Mouse (Mus musculus): ENCODE data around the gene Rad51d. TPM values are rescaled to one million over a fixed set of nuclear protein-coding genes. Genes with fewer than 3 reads are reported as not detected.

Gene Rad51d
- polyA plus RNA-seq, 1 experiment from 2014 or later, result 13.9 TPM

DNA sequence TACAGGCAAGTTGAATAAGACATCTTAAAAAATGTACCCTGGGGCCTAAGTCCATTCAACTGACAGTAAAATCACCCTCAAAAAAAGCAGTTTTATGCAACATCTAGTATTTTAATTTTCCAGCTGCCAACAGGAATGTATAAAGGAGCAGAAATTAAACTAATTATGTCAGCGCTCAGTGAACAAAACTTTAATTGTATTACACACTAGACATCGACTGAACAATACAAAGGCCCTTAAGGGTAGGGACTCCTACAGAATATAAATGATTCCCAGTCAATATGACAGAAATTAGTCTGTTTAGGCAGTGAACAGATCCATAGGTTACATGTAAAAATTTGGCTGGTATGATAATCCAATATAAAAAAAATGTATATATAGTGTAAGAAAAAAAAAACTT lies 27.4 kb downstream of the Rad51d start:
- no peaks in the 10 kb centered on the region for H3K4me1 ChIP-seq (ENCODE audit: control insufficient read depth, insufficient read depth, low read length)
- H3K9ac ChIP-seq (ENCODE audit: low read depth, low read length), result no peak overlapping the region
- H3K27ac ChIP-seq (ENCODE audit: low read length), result no peak overlapping the region
- ATAC-seq, result no peak
- no peaks in the 10 kb centered on the region for H3K27me3 ChIP-seq (replicated peaks; ENCODE audit: control insufficient read depth, insufficient read depth, low read length)
- no peaks in the 10 kb centered on the region for H3K36me3 ChIP-seq (ENCODE audit: control insufficient read depth, insufficient read depth, low read length)
- no peaks in the 10 kb centered on the region for H3K9me3 ChIP-seq (ENCODE audit: control insufficient read depth, low read length)
- H3K4me3 ChIP-seq (ENCODE audit: low read length), result no peak overlapping the region
- 65% methylated on average over 2 of the region's 2 CpGs for WGBS
- H3K4me2 ChIP-seq (ENCODE audit: low read depth, low read length), result no peak overlapping the region

DNA sequence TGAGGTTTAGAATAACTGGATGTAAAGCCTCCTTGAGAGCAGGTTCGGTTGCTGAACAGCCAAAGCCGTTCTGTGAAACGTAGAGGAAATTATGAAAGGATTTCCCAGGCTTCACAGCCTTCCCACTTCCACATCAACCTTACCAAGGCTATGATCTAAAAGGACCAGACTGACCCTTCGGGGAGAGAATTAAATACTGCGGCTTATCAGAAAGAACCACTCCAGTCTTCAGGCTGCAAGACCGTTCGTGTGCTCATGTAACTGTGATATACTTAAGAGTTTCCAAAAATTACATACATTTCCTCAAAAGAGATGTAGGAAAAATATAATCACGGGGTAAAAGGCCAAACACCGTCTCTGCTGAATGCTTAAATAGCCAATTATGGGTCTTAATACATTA lies 27.8 kb downstream of the Rad51d start:
- WGBS, result 80% methylated on average over 9 of the region's 9 CpGs
- H3K9me3 ChIP-seq (ENCODE audit: control insufficient read depth, low read length), result no peaks in the 10 kb centered on the region
- ATAC-seq, result no peak
- H3K27me3 ChIP-seq (replicated peaks; ENCODE audit: control insufficient read depth, insufficient read depth, low read length), result no peaks in the 10 kb centered on the region
- H3K27ac ChIP-seq (ENCODE audit: low read length), result no peak overlapping the region
- no peak overlapping the region for H3K4me3 ChIP-seq (ENCODE audit: low read length)
- no peaks in the 10 kb centered on the region for H3K36me3 ChIP-seq (ENCODE audit: control insufficient read depth, insufficient read depth, low read length)
- H3K9ac ChIP-seq (ENCODE audit: low read depth, low read length), result no peak overlapping the region
- H3K4me1 ChIP-seq (ENCODE audit: control insufficient read depth, insufficient read depth, low read length), result no peaks in the 10 kb centered on the region
- H3K4me2 ChIP-seq (ENCODE audit: low read depth, low read length), result no peak overlapping the region

DNA sequence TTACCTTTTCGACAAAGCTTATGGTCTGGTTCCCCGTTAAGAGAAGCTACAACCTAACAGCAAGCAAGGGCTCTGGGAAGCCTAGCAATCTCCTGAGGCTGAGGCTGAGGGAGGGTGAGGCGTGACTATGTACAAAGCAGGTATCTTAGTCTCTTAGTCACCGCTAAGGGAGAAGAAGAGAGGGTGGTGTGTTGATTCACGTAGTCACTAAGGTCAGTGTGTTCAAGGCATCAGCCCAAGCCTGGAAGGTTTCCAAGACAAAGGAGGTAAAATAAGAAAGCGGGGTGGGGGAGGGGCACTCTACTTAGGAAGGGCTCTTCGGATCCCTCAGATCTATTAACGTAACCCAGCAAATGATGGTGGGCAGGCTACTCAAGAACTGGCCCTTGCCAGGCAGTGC lies 28.9 kb downstream of the Rad51d start:
- Histone ChIP-seq H3K4me2 (ENCODE audit: low read depth, low read length) (no peak overlapping the region), H3K4me3 (ENCODE audit: low read length) (no peak overlapping the region), H3K9me3 (ENCODE audit: control insufficient read depth, low read length) (no peaks in the 10 kb centered on the region), H3K27me3 (replicated peaks; ENCODE audit: control insufficient read depth, insufficient read depth, low read length) (no peaks in the 10 kb centered on the region), H3K36me3 (ENCODE audit: control insufficient read depth, insufficient read depth, low read length) (no peaks in the 10 kb centered on the region), H3K27ac (ENCODE audit: low read length) (no peak overlapping the region), H3K4me1 (ENCODE audit: control insufficient read depth, insufficient read depth, low read length) (no peaks in the 10 kb centered on the region), H3K9ac (ENCODE audit: low read depth, low read length) (no peak overlapping the region)
- 66% methylated on average over 8 of the region's 8 CpGs for WGBS
- 0 out of 2 replicates have a peak, but pooled peaks have one; percentile 35 for ATAC-seq

DNA sequence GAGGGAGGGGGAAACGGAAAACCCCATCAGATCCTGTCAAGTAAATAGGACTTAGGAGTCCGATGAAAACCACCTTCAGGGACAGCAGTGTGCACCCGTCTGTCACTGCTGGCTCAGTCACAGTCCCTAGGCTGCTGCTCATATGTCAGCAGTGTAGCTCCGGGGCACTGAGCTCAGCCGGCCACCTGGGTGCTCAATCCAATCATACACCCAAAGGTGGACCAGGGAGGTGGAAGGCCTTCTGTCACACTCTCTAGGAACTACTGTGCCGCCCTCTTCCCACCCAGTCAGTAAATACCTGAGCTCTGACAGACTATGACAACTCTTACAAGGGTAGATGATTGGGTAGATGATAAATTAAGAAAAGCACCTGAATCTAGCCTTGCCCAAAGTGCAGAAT lies 29.7 kb downstream of the Rad51d start:
- Histone ChIP-seq H3K9me3 (ENCODE audit: control insufficient read depth, low read length) (no peaks in the 10 kb centered on the region), H3K36me3 (ENCODE audit: control insufficient read depth, insufficient read depth, low read length) (no peaks in the 10 kb centered on the region), H3K4me3 (ENCODE audit: low read length) (no peak overlapping the region), H3K9ac (ENCODE audit: low read depth, low read length) (no peak overlapping the region), H3K27ac (ENCODE audit: low read length) (no peak overlapping the region), H3K4me2 (ENCODE audit: low read depth, low read length) (no peak overlapping the region), H3K4me1 (ENCODE audit: control insufficient read depth, insufficient read depth, low read length) (no peaks in the 10 kb centered on the region), H3K27me3 (replicated peaks; ENCODE audit: control insufficient read depth, insufficient read depth, low read length) (no peaks in the 10 kb centered on the region)
- no peak for ATAC-seq
- 92% methylated on average over 6 of the region's 6 CpGs for WGBS

DNA sequence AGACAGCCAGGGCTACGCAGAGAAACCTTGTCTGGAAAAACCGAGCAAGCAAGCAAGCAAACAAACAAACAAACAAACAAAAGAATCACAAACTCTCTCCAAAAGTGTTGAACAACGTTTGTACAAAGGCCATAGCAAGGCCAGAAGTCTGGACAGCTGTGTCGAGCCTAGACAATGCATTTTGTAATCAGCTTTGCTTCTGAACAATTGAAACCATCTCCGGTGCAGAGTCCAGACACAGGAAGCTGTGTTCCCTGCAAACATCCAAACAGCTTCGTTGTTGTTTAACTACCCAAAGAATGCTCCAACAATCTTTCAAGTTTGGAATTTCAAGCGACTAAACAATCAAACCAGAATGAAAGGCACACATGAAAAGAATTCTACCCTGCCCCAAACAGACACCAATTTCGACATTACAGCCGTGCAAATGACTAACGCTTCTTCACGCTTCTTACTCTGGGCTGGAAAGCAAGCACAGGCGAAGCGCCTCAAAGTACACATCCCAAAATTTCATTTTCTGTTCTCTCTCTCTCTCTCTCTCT lies 33.0 kb downstream of the Rad51d start:
- Histone ChIP-seq H3K27me3 (replicated peaks; ENCODE audit: control insufficient read depth, insufficient read depth, low read length) (no peaks in the 10 kb centered on the region), H3K27ac (ENCODE audit: low read length) (no peak overlapping the region), H3K9ac (ENCODE audit: low read depth, low read length) (no peak overlapping the region), H3K36me3 (ENCODE audit: control insufficient read depth, insufficient read depth, low read length) (no peaks in the 10 kb centered on the region), H3K4me2 (ENCODE audit: low read depth, low read length) (no peak overlapping the region), H3K4me3 (ENCODE audit: low read length) (no peak overlapping the region), H3K9me3 (ENCODE audit: control insufficient read depth, low read length) (no peaks in the 10 kb centered on the region), H3K4me1 (ENCODE audit: control insufficient read depth, insufficient read depth, low read length) (0 out of 2 replicates have a peak, but pooled peaks cover 5% of the 10 kb centered on the region)
- no peak for ATAC-seq
- 74% methylated on average over 13 of the region's 13 CpGs for WGBS

DNA sequence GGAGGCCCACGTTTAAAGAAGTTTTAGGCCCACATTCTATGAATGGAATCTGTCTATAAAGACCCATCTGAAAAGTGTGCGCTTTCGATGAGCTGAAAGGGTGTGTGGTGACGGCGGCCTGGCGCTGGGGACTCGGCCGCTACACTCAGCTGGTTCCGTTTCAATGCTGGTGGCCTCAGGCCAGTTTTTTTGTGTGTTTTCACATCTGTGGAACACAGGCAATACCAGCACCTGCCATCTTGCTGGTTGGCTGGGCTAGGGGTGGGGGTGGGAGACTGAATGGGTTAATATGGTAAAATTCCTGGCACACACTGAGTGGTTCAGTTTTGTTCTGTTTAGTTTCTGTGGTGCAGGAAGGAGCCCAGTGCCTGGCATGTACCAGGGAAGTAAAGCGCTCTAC lies 34.4 kb downstream of the Rad51d start:
- Histone ChIP-seq H3K27me3 (replicated peaks; ENCODE audit: control insufficient read depth, insufficient read depth, low read length) (no peaks in the 10 kb centered on the region), H3K4me2 (ENCODE audit: low read depth, low read length) (no peak overlapping the region), H3K9ac (ENCODE audit: low read depth, low read length) (no peak overlapping the region), H3K4me1 (ENCODE audit: control insufficient read depth, insufficient read depth, low read length) (0 out of 2 replicates have a peak, but pooled peaks cover 5% of the 10 kb centered on the region), H3K4me3 (ENCODE audit: low read length) (no peak overlapping the region), H3K27ac (ENCODE audit: low read length) (no peak overlapping the region), H3K9me3 (ENCODE audit: control insufficient read depth, low read length) (no peaks in the 10 kb centered on the region), H3K36me3 (ENCODE audit: control insufficient read depth, insufficient read depth, low read length) (no peaks in the 10 kb centered on the region)
- WGBS, result 82% methylated on average over 10 of the region's 10 CpGs
- ATAC-seq, result no peak

DNA sequence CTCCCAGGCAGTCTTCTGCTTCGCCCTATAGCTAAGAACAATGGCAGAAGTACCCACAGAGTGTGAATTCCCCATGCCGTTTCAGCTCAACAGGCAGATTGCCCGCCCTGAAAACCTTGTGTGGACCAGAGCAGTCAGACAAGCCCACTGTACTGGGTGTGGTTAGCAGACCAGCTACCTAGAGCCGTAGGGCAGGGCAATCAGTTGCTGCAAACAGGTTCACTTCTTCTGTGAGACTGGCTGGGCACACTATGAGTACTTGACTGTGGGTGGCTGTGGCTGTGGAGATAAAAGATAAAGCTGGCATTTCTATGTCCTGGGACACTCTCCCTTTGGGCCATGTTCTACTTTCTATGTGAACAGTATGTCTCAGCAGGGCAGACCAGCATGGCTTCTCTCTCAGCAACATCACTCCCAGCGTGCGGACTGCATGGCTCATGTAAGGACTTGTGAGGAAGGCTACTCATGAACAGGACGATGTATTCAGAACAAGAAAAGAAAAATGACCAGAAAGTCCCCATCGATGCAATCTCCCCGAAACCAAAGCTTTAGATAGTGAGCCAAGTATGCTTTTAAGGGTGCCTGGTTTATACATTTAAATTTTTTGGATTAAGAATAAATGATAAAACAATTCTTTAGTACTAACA lies 35.0 kb downstream of the Rad51d start:
- H3K9me3 ChIP-seq (ENCODE audit: control insufficient read depth, low read length), result no peaks in the 10 kb centered on the region
- no peak overlapping the region for H3K9ac ChIP-seq (ENCODE audit: low read depth, low read length)
- no peak overlapping the region for H3K4me2 ChIP-seq (ENCODE audit: low read depth, low read length)
- ATAC-seq, result peak; percentile 60; the same call in 1 of the 2 replicates
- no peaks in the 10 kb centered on the region for H3K36me3 ChIP-seq (ENCODE audit: control insufficient read depth, insufficient read depth, low read length)
- H3K4me1 ChIP-seq (ENCODE audit: control insufficient read depth, insufficient read depth, low read length), result 0 out of 2 replicates have a peak, but pooled peaks cover 5% of the 10 kb centered on the region
- H3K27ac ChIP-seq (ENCODE audit: low read length), result no peak overlapping the region
- no peaks in the 10 kb centered on the region for H3K27me3 ChIP-seq (replicated peaks; ENCODE audit: control insufficient read depth, insufficient read depth, low read length)
- no peak overlapping the region for H3K4me3 ChIP-seq (ENCODE audit: low read length)
- WGBS, result 82% methylated on average over 9 of the region's 9 CpGs

DNA sequence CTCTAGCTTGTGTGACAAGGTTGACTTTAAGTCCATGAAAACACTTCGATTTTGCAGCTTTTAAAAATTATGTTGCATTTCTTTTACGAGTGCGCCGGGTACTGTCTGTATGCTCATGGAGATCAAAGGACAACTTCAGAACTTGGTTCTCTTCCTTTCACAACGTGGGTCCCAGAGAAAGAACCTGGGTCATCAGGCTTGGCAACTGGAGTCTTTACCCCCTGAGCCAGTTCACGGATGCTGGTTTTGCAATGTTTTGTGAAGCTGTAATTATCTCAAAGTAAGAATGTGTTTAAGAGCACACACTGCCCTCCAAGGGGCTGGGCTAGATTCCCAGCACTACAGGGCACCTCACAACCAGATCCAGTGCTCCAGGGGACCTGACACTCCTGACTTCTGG lies 36.3 kb downstream of the Rad51d start:
- Histone ChIP-seq H3K9ac (ENCODE audit: low read depth, low read length) (no peak overlapping the region), H3K4me2 (ENCODE audit: low read depth, low read length) (no peak overlapping the region), H3K4me1 (ENCODE audit: control insufficient read depth, insufficient read depth, low read length) (0 out of 2 replicates have a peak, but pooled peaks cover 5% of the 10 kb centered on the region), H3K27me3 (replicated peaks; ENCODE audit: control insufficient read depth, insufficient read depth, low read length) (no peaks in the 10 kb centered on the region), H3K9me3 (ENCODE audit: control insufficient read depth, low read length) (no peaks in the 10 kb centered on the region), H3K27ac (ENCODE audit: low read length) (no peak overlapping the region), H3K4me3 (ENCODE audit: low read length) (no peak overlapping the region), H3K36me3 (ENCODE audit: control insufficient read depth, insufficient read depth, low read length) (no peaks in the 10 kb centered on the region)
- 93% methylated on average over 6 of the region's 6 CpGs for WGBS
- no peak for ATAC-seq

DNA sequence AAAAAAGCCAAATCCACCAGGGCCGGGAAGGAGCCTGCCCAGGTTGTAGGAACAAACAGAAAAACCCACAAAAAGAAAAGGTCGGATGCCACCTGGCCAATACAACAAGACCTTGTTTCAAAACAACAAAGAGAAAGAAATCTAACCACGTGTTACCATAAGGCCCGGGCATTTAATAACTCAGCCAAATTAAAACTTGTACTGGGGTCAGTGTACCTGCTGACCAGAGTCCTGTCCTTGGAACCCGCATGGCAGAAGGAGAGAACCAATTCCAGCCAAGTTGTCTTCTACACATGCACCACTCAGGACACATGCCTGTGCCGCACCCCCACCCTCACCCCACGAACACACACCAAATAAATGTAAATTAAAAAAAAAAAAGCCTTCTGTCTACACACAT lies 37.5 kb downstream of the Rad51d start:
- Histone ChIP-seq H3K4me3 (ENCODE audit: low read length) (no peak overlapping the region), H3K27me3 (replicated peaks; ENCODE audit: control insufficient read depth, insufficient read depth, low read length) (no peaks in the 10 kb centered on the region), H3K4me1 (ENCODE audit: control insufficient read depth, insufficient read depth, low read length) (0 out of 2 replicates have a peak, but pooled peaks cover 5% of the 10 kb centered on the region), H3K4me2 (ENCODE audit: low read depth, low read length) (no peak overlapping the region), H3K9me3 (ENCODE audit: control insufficient read depth, low read length) (no peaks in the 10 kb centered on the region), H3K27ac (ENCODE audit: low read length) (no peak overlapping the region), H3K9ac (ENCODE audit: low read depth, low read length) (no peak overlapping the region), H3K36me3 (ENCODE audit: control insufficient read depth, insufficient read depth, low read length) (no peaks in the 10 kb centered on the region)
- 85% methylated on average over 7 of the region's 7 CpGs for WGBS
- no peak for ATAC-seq

DNA sequence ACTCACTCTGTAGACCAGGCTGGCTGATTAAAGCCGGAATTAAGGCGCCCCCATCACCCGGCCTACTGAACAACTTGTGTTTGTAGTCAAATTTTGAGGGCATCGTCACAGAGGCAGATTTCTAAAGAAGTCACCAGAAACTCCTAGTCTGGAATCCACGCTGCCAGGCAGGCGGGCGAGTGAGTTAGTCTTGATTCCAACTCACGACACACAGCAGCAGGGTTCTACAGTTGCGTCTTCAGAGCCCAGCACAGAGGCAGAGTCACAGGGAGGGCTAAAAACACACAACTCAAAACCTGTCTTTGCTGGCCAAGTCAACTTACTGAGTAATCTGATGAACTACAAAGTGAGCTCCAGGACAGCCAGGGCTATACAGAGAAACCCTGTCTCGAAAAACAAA lies 37.9 kb downstream of the Rad51d start:
- no peak overlapping the region for H3K4me2 ChIP-seq (ENCODE audit: low read depth, low read length)
- no peak overlapping the region for H3K4me3 ChIP-seq (ENCODE audit: low read length)
- 0 out of 2 replicates have a peak, but pooled peaks cover 5% of the 10 kb centered on the region for H3K4me1 ChIP-seq (ENCODE audit: control insufficient read depth, insufficient read depth, low read length)
- 85% methylated on average over 10 of the region's 10 CpGs for WGBS
- no peaks in the 10 kb centered on the region for H3K27me3 ChIP-seq (replicated peaks; ENCODE audit: control insufficient read depth, insufficient read depth, low read length)
- H3K9me3 ChIP-seq (ENCODE audit: control insufficient read depth, low read length), result no peaks in the 10 kb centered on the region
- no peak overlapping the region for H3K9ac ChIP-seq (ENCODE audit: low read depth, low read length)
- ATAC-seq, result no peak
- no peaks in the 10 kb centered on the region for H3K36me3 ChIP-seq (ENCODE audit: control insufficient read depth, insufficient read depth, low read length)
- H3K27ac ChIP-seq (ENCODE audit: low read length), result no peak overlapping the region

All from intestine, embryonic 16.5 days (tissue).